9 mouse cellular contexts compared by ENCODE assay signal in the genomic region with DNA sequence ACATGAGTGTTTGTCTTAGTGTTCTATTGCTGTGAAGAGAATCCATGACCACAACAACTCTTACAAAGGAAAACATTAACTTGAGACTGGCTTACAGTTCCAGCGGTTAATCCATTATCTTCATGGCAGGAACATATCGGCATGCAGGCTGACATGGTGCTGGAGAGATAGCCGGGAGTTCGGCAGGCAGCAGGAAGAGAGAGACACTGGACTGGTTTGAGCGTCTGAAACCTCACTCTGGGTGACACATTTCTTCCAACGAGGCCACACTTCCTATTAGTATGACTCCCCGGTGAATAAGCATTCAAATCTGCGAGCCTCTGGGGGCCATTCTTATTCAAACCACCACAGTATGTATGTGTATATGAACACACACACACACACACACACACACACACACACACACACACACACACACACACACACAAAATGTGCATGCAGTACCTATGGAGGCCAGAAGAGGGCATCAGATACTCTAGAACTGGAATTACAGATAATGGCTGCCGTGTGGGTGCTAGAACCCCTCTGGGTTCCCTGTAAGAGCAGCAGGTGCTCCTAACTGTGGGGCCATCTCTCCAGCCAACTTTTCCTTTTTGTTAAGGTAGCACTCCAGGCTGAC. TPM values are rescaled to one million over a fixed set of nuclear protein-coding genes. Genes with fewer than 3 reads are reported as not detected.
DNase-seq lines count a peak whose midpoint lies in the region; ATAC-seq and TF ChIP-seq lines count a peak whose summit lies in the region.
"Had no signal": no experiment of that assay in that cellular context is flagged by ENCODE, and none has a peak within 500 bp of the region (broad histone marks: within the 10 kb centered on the region; RNA-seq: fewer than 3 reads in every experiment).

No protein-coding gene starts in this region.

- no peaks in the 10 kb centered on the region for H3K9me3 ChIP-seq in forebrain, embryonic 10.5 days
- no peaks in the 10 kb centered on the region for H3K9me3 ChIP-seq in forebrain, embryonic 13.5 days (replicated peaks)
- H3K9me3 ChIP-seq: limb, embryonic 12.5 days had no signal

- no peak overlapping the region for H3K9ac ChIP-seq in forebrain, embryonic 13.5 days

- TF ChIP-seq POLR2A in cortical plate, adult 2 months (IDR thresholded peaks at IDR 0.05; ENCODE audit: extremely low read depth, insufficient read depth, low read length) = no peak

- H3K4me2 ChIP-seq in forebrain, embryonic 13.5 days = no peak overlapping the region

- TF ChIP-seq CTCF in cortical plate, adult 2 months (IDR thresholded peaks at IDR 0.05; ENCODE audit: extremely low read depth, insufficient read depth, low read length) = peak; percentile 27; the same call in 1 of the 2 replicates

- no peak for ATAC-seq in forebrain, embryonic 13.5 days
- ATAC-seq in monocyte, adult 5-6 weeks (replicated peaks; ENCODE audit: insufficient number of reproducible peaks, low FRiP score, low TSS enrichment, poor library complexity, severe bottlenecking) = peak; percentile 66
- no peak for ATAC-seq in frontal cortex, adult (ENCODE audit: low TSS enrichment)

- peaks cover 8% of the 10 kb centered on the region; the same call in 1 of the 2 replicates for H3K27me3 ChIP-seq in forebrain, embryonic 10.5 days (ENCODE audit: poor library complexity, severe bottlenecking)
- peaks cover 5% of the 10 kb centered on the region; the same call in 1 of the 2 replicates for H3K27me3 ChIP-seq in forebrain, embryonic 13.5 days

- no peak overlapping the region for H3K4me3 ChIP-seq in forebrain, embryonic 10.5 days
- H3K4me3 ChIP-seq in forebrain, embryonic 13.5 days = no peak overlapping the region
- H3K4me3 ChIP-seq in cortical plate, adult 2 months (ENCODE audit: insufficient read depth, low read length) = no peak overlapping the region

- H3K36me3 ChIP-seq in forebrain, embryonic 10.5 days (replicated peaks) = no peaks in the 10 kb centered on the region
- no peaks in the 10 kb centered on the region for H3K36me3 ChIP-seq in forebrain, embryonic 13.5 days (ENCODE audit: poor library complexity, severe bottlenecking)
- H3K36me3 ChIP-seq: limb, embryonic 12.5 days had no signal

- peak; percentile 44 for DNase-seq in forebrain, embryonic 10.5 days (ENCODE audit: extremely low spot score, low spot score)
- peak; percentile 78 for DNase-seq in CD4-positive, CD25-positive, alpha-beta regulatory T cell, adult 2 months (ENCODE audit: low read depth, low spot score)
- peak; percentile 39 for DNase-seq in large intestine, adult 2 months (ENCODE audit: low read depth, low spot score)
- no peak for DNase-seq in gastrocnemius, postnatal 4 days (ENCODE audit: low spot score in 2 of 2)

- 73% methylated on average over 9 of the region's 9 CpGs for WGBS in forebrain, embryonic 10.5 days
- 60% methylated on average over 9 of the region's 9 CpGs for WGBS in forebrain, embryonic 13.5 days
- WGBS in large intestine, adult 2 months = 26% methylated on average over 9 of the region's 9 CpGs

- H3K4me1 ChIP-seq in forebrain, embryonic 10.5 days = peaks cover 25% of the 10 kb centered on the region
- peaks cover 6% of the 10 kb centered on the region; the same call in 1 of the 2 replicates for H3K4me1 ChIP-seq in forebrain, embryonic 13.5 days
- H3K4me1 ChIP-seq in cortical plate, adult 2 months (ENCODE audit: control insufficient read depth, insufficient read depth, low read length) = no peaks in the 10 kb centered on the region

- peak overlapping the region; percentile 81 for H3K27ac ChIP-seq in forebrain, embryonic 10.5 days
- H3K27ac ChIP-seq in forebrain, embryonic 13.5 days = no peak overlapping the region
- H3K27ac ChIP-seq in cortical plate, adult 2 months (ENCODE audit: insufficient read depth, low read length) = no peak overlapping the region
- H3K27ac ChIP-seq: limb, embryonic 12.5 days had no signal

RNA-seq across cellular contexts. Expression of a gene that starts 6.4 kb away (rescaled TPM):
- 10.4 and 10.7 TPM in 2 replicates for polyA plus RNA-seq in forebrain, embryonic 10.5 days (2016; fragmentation: Nextera tagmentation; extraction: Ambion mirVana)
- 14.8 and 20.9 TPM in 2 replicates for polyA plus RNA-seq in forebrain, embryonic 13.5 days (2015; fragmentation: Nextera tagmentation; extraction: Ambion mirVana)
- 19.5 and 21.5 TPM in 2 replicates for polyA plus RNA-seq in cortical plate, adult 2 months (2012; rRNA removed)
- 7.7 and 8.4 TPM in 2 replicates for polyA plus RNA-seq in large intestine, adult 2 months (2012; rRNA removed)
- total RNA-seq in monocyte, adult 5-6 weeks (2017) = 0.75 to 4.6 TPM (median 3.8 TPM) in 3 replicates
- 10 to 100 TPM; 17.3 to 17.9 TPM for total RNA-seq in gastrocnemius, postnatal 4 days (2021)

RNA-seq across cellular contexts. Expression of a gene that starts 42.0 kb away (rescaled TPM):
- polyA plus RNA-seq in forebrain, embryonic 10.5 days (2016; fragmentation: Nextera tagmentation; extraction: Ambion mirVana) = 0.40 and 0.52 TPM in 2 replicates
- polyA plus RNA-seq in forebrain, embryonic 13.5 days (2015; fragmentation: Nextera tagmentation; extraction: Ambion mirVana) = 0.64 and 0.79 TPM in 2 replicates
- polyA plus RNA-seq in cortical plate, adult 2 months (2012; rRNA removed) = 0.96 and 1.3 TPM in 2 replicates
- 0.73 and 0.74 TPM in 2 replicates for polyA plus RNA-seq in large intestine, adult 2 months (2012; rRNA removed)
- not detected in 3 replicates for total RNA-seq in monocyte, adult 5-6 weeks (2017)
- 1 to 10 TPM; 7.5 to 9.9 TPM for total RNA-seq in gastrocnemius, postnatal 4 days (2021)

RNA-seq across cellular contexts. Expression of a gene that starts 54.6 kb away (rescaled TPM):
- polyA plus RNA-seq in forebrain, embryonic 10.5 days (2016; fragmentation: Nextera tagmentation; extraction: Ambion mirVana) = 0.16 and 0.32 TPM in 2 replicates
- polyA plus RNA-seq in forebrain, embryonic 13.5 days (2015; fragmentation: Nextera tagmentation; extraction: Ambion mirVana) = 0.25 TPM in 1 of 2 replicates, not detected in the other
- polyA plus RNA-seq in cortical plate, adult 2 months (2012; rRNA removed) = 0.85 and 0.96 TPM in 2 replicates
- polyA plus RNA-seq in large intestine, adult 2 months (2012; rRNA removed) = 0.21 TPM in 2 replicates
- total RNA-seq in monocyte, adult 5-6 weeks (2017) = not detected in 3 replicates
- not detected for total RNA-seq in gastrocnemius, postnatal 4 days (2021)

RNA-seq across cellular contexts. Expression of a gene that starts 54.8 kb away (rescaled TPM):
- 0.95 and 2.9 TPM in 2 replicates for polyA plus RNA-seq in forebrain, embryonic 10.5 days (2016; fragmentation: Nextera tagmentation; extraction: Ambion mirVana)
- 2.7 and 4.5 TPM in 2 replicates for polyA plus RNA-seq in forebrain, embryonic 13.5 days (2015; fragmentation: Nextera tagmentation; extraction: Ambion mirVana)
- polyA plus RNA-seq in cortical plate, adult 2 months (2012; rRNA removed) = 45.9 and 48.3 TPM in 2 replicates
- 25.5 and 32.8 TPM in 2 replicates for polyA plus RNA-seq in large intestine, adult 2 months (2012; rRNA removed)
- 16.7 to 50.4 TPM (median 25.1 TPM) in 3 replicates for total RNA-seq in monocyte, adult 5-6 weeks (2017)
- total RNA-seq in gastrocnemius, postnatal 4 days (2021) = 1 to 10 TPM; 5.5 to 6.5 TPM

Comparison
In these comparisons a context has a peak if more than half of its experiments do, and no peak if none do; other contexts are left out.
1. DNase-seq: peak in forebrain, embryonic 10.5 days (single experiment), CD4-positive, CD25-positive, alpha-beta regulatory T cell, adult 2 months (single experiment) and large intestine, adult 2 months (single experiment); none in gastrocnemius, postnatal 4 days (0 of 2).